Mouse (Mus musculus): ENCODE results near the gene 3100002H09Rik. TPM values are rescaled to one million over a fixed set of nuclear protein-coding genes. Genes with fewer than 3 reads are reported as not detected.

Gene 3100002H09Rik
- polyA plus RNA-seq, 1 experiment from 2014 or later = 0.17 TPM

- peaks cover 21% of the 10 kb centered on the region for H3K27me3 ChIP-seq (ENCODE audit: control insufficient read depth, insufficient read depth, low read length)
Measured at GRCm38 (mm10) chr4:124580695-124581094, 29.9 kb downstream of the 3100002H09Rik start.

GRCm38 (mm10) chr4:124575955-124576445 lies 34.6 kb downstream of the 3100002H09Rik start:
- peaks cover 25% of the 10 kb centered on the region for H3K4me1 ChIP-seq (ENCODE audit: control insufficient read depth, insufficient read depth, low read length)
- 12% methylated on average over 7 of the region's 7 CpGs for WGBS
- H3K4me3 ChIP-seq (ENCODE audit: low read length) = peak overlapping the region; percentile 52
- peaks cover 37% of the 10 kb centered on the region for H3K27me3 ChIP-seq (ENCODE audit: control insufficient read depth, insufficient read depth, low read length)
- no peak overlapping the region for H3K9ac ChIP-seq (ENCODE audit: low read length)
- peak overlapping the region; percentile 79 for H3K4me2 ChIP-seq (ENCODE audit: low read depth, low read length)
- no peaks in the 10 kb centered on the region; the same call in 1 of the 2 replicates for H3K9me3 ChIP-seq (replicated peaks; ENCODE audit: control insufficient read depth, low read length)
- H3K36me3 ChIP-seq (ENCODE audit: control insufficient read depth, insufficient read depth) = no peaks in the 10 kb centered on the region
- ATAC-seq (replicated peaks; ENCODE audit: extremely low read depth, insufficient read depth, low FRiP score) = no peak
- H3K27ac ChIP-seq (ENCODE audit: low read length) = no peak overlapping the region

More at GRCm38 (mm10) chr4:124580695-124581094, 29.9 kb downstream of the 3100002H09Rik start:
- H3K9ac ChIP-seq (ENCODE audit: low read length) = no peak overlapping the region
- no peak overlapping the region for H3K4me3 ChIP-seq (ENCODE audit: low read length)
- H3K27ac ChIP-seq (ENCODE audit: low read length) = no peak overlapping the region
- H3K9me3 ChIP-seq (replicated peaks; ENCODE audit: control insufficient read depth, low read length) = no peaks in the 10 kb centered on the region; the same call in 1 of the 2 replicates
- no peak for ATAC-seq (replicated peaks; ENCODE audit: extremely low read depth, insufficient read depth, low FRiP score)
- no peak overlapping the region for H3K4me2 ChIP-seq (ENCODE audit: low read depth, low read length)
- WGBS = 73% methylated on average over 7 of the region's 7 CpGs
- H3K4me1 ChIP-seq (ENCODE audit: control insufficient read depth, insufficient read depth, low read length) = peaks cover 4% of the 10 kb centered on the region; the same call in 1 of the 2 replicates
- H3K36me3 ChIP-seq (ENCODE audit: control insufficient read depth, insufficient read depth) = no peaks in the 10 kb centered on the region

- ATAC-seq (replicated peaks; ENCODE audit: extremely low read depth, insufficient read depth, low FRiP score) = 0 out of 2 replicates have a peak, but pooled peaks have one; percentile 24
- no peaks in the 10 kb centered on the region for H3K36me3 ChIP-seq (ENCODE audit: control insufficient read depth, insufficient read depth)
- H3K4me2 ChIP-seq (ENCODE audit: low read depth, low read length) = peak overlapping the region; percentile 79
- H3K27ac ChIP-seq (ENCODE audit: low read length) = no peak overlapping the region
- H3K9ac ChIP-seq (ENCODE audit: low read length) = peak overlapping the region; percentile 68
- under 1% methylated on average over 61 of the region's 61 CpGs for WGBS
- H3K27me3 ChIP-seq (ENCODE audit: control insufficient read depth, insufficient read depth, low read length) = peaks cover 35% of the 10 kb centered on the region
- H3K4me1 ChIP-seq (ENCODE audit: control insufficient read depth, insufficient read depth, low read length) = peaks cover 30% of the 10 kb centered on the region
- H3K9me3 ChIP-seq (replicated peaks; ENCODE audit: control insufficient read depth, low read length) = no peaks in the 10 kb centered on the region; the same call in 1 of the 2 replicates
- peak overlapping the region; percentile 52 for H3K4me3 ChIP-seq (ENCODE audit: low read length)
Measured at GRCm38 (mm10) chr4:124575269-124575954, 35.2 kb downstream of the 3100002H09Rik start.

GRCm38 (mm10) chr4:124573586-124573985 lies 37.0 kb downstream of the 3100002H09Rik start:
- Histone ChIP-seq H3K27ac (ENCODE audit: low read length) (no peak overlapping the region), H3K4me1 (ENCODE audit: control insufficient read depth, insufficient read depth, low read length) (peaks cover 30% of the 10 kb centered on the region), H3K36me3 (ENCODE audit: control insufficient read depth, insufficient read depth) (no peaks in the 10 kb centered on the region), H3K9me3 (replicated peaks; ENCODE audit: control insufficient read depth, low read length) (no peaks in the 10 kb centered on the region; the same call in 1 of the 2 replicates), H3K9ac (ENCODE audit: low read length) (no peak overlapping the region), H3K27me3 (ENCODE audit: control insufficient read depth, insufficient read depth, low read length) (peaks cover 35% of the 10 kb centered on the region), H3K4me2 (ENCODE audit: low read depth, low read length) (no peak overlapping the region), H3K4me3 (ENCODE audit: low read length) (no peak overlapping the region)
- no peak for ATAC-seq (replicated peaks; ENCODE audit: extremely low read depth, insufficient read depth, low FRiP score)
- whole genome bisulfite sequencing = 34% methylated on average over 4 of the region's 4 CpGs

GRCm38 (mm10) chr4:124570977-124571376 lies 39.6 kb downstream of the 3100002H09Rik start:
- no peaks in the 10 kb centered on the region for H3K36me3 ChIP-seq (ENCODE audit: control insufficient read depth, insufficient read depth)
- H3K27me3 ChIP-seq (ENCODE audit: control insufficient read depth, insufficient read depth, low read length) = peaks cover 24% of the 10 kb centered on the region
- 31% methylated on average over 9 of the region's 9 CpGs for WGBS
- no peaks in the 10 kb centered on the region for H3K9me3 ChIP-seq (replicated peaks; ENCODE audit: control insufficient read depth, low read length)
- peak overlapping the region; percentile 52 for H3K4me2 ChIP-seq (ENCODE audit: low read depth, low read length)
- peaks cover 28% of the 10 kb centered on the region for H3K4me1 ChIP-seq (ENCODE audit: control insufficient read depth, insufficient read depth, low read length)
- ATAC-seq (replicated peaks; ENCODE audit: extremely low read depth, insufficient read depth, low FRiP score) = peak; percentile 80
- H3K27ac ChIP-seq (ENCODE audit: low read length) = peak overlapping the region; percentile 71
- H3K4me3 ChIP-seq (ENCODE audit: low read length) = no peak overlapping the region
- peak overlapping the region; percentile 47 for H3K9ac ChIP-seq (ENCODE audit: low read length)

GRCm38 (mm10) chr4:124569661-124570060 lies 40.9 kb downstream of the 3100002H09Rik start:
- H3K9ac ChIP-seq (ENCODE audit: low read length) = no peak overlapping the region

GRCm38 (mm10) chr4:124563371-124563770 lies 47.2 kb downstream of the 3100002H09Rik start:
- ATAC-seq (replicated peaks; ENCODE audit: extremely low read depth, insufficient read depth, low FRiP score) = no peak
- WGBS = 36% methylated on average over 2 of the region's 2 CpGs

More at GRCm38 (mm10) chr4:124569661-124570060, 40.9 kb downstream of the 3100002H09Rik start:
- no peak overlapping the region for H3K27ac ChIP-seq (ENCODE audit: low read length)
- peaks cover 19% of the 10 kb centered on the region for H3K27me3 ChIP-seq (ENCODE audit: control insufficient read depth, insufficient read depth, low read length)
- no peaks in the 10 kb centered on the region for H3K36me3 ChIP-seq (ENCODE audit: control insufficient read depth, insufficient read depth)
- no peak for ATAC-seq (replicated peaks; ENCODE audit: extremely low read depth, insufficient read depth, low FRiP score)
- 36% methylated on average over 7 of the region's 7 CpGs for WGBS
- H3K4me2 ChIP-seq (ENCODE audit: low read depth, low read length) = no peak overlapping the region
- no peak overlapping the region for H3K4me3 ChIP-seq (ENCODE audit: low read length)
- H3K9me3 ChIP-seq (replicated peaks; ENCODE audit: control insufficient read depth, low read length) = no peaks in the 10 kb centered on the region
- H3K4me1 ChIP-seq (ENCODE audit: control insufficient read depth, insufficient read depth, low read length) = peaks cover 23% of the 10 kb centered on the region

GRCm38 (mm10) chr4:124562721-124563120 lies 47.9 kb downstream of the 3100002H09Rik start:
- Histone ChIP-seq H3K4me1 (ENCODE audit: control insufficient read depth, insufficient read depth, low read length) (no peaks in the 10 kb centered on the region), H3K36me3 (ENCODE audit: control insufficient read depth, insufficient read depth) (no peaks in the 10 kb centered on the region), H3K9ac (ENCODE audit: low read length) (no peak overlapping the region), H3K27ac (ENCODE audit: low read length) (no peak overlapping the region), H3K4me2 (ENCODE audit: low read depth, low read length) (no peak overlapping the region), H3K27me3 (ENCODE audit: control insufficient read depth, insufficient read depth, low read length) (peaks cover 9% of the 10 kb centered on the region), H3K4me3 (ENCODE audit: low read length) (no peak overlapping the region), H3K9me3 (replicated peaks; ENCODE audit: control insufficient read depth, low read length) (no peaks in the 10 kb centered on the region)
- 61% methylated on average over 7 of the region's 7 CpGs for WGBS
- ATAC-seq (replicated peaks; ENCODE audit: extremely low read depth, insufficient read depth, low FRiP score) = no peak

More at GRCm38 (mm10) chr4:124563371-124563770, 47.2 kb downstream of the 3100002H09Rik start:
- Histone ChIP-seq H3K36me3 (ENCODE audit: control insufficient read depth, insufficient read depth) (no peaks in the 10 kb centered on the region), H3K27me3 (ENCODE audit: control insufficient read depth, insufficient read depth, low read length) (peaks cover 11% of the 10 kb centered on the region), H3K27ac (ENCODE audit: low read length) (no peak overlapping the region), H3K4me2 (ENCODE audit: low read depth, low read length) (no peak overlapping the region), H3K9me3 (replicated peaks; ENCODE audit: control insufficient read depth, low read length) (no peaks in the 10 kb centered on the region), H3K9ac (ENCODE audit: low read length) (no peak overlapping the region), H3K4me1 (ENCODE audit: control insufficient read depth, insufficient read depth, low read length) (no peaks in the 10 kb centered on the region), H3K4me3 (ENCODE audit: low read length) (no peak overlapping the region)

All from heart, embryonic 16.5 days (tissue).